Mouse (Mus musculus) brain, embryonic 14.5 days (tissue): ENCODE results near the gene Parp16.

Source experiments
- CTCF ChIP-seq: fragments of 200-500 bp; IDR thresholded peaks from 2 replicates; pipeline ENCODE4 v1.5.1; 2012; ENCODE audit warnings: inconsistent platforms, mild to moderate bottlenecking, moderate library complexity, borderline replicate concordance; ENCODE audit not compliant: insufficient read depth, insufficient read length; ENCODE audit errors: extremely low read depth
- POLR2A ChIP-seq: fragments of 200-500 bp; IDR thresholded peaks from 2 replicates; pipeline ENCODE4 v1.6.1; 2012; ENCODE audit warnings: mild to moderate bottlenecking, inconsistent platforms, borderline replicate concordance; ENCODE audit not compliant: poor library complexity, insufficient read depth, insufficient read length, severe bottlenecking; ENCODE audit errors: extremely low read depth

DNA sequence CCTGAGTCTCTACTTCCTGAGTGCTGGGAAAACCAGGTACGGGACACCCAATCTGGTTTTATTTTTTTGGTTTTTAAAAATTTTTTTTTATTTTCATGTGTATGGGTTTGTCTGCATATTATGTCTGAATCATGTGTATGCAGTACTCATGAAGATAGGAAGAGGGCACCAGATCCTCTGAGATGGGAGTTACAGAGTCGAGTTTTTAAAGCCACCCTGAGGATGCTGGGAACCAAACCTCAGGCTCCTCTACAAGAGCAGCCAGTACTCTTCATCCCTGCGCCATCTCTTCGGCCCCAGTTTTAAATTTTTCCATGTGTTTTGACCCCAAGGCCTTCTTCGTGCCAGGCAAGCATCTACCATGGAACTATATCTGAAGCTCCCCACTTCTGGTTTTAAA lies 44.6 kb downstream of the Parp16 start:
- TF ChIP-seq CTCF (no peak), POLR2A (no peak)
